Mouse (Mus musculus) olfactory bulb, adult 2 months (tissue): Measurements from ENCODE around the gene Rsc1a1. TPM values are rescaled to one million over a fixed set of nuclear protein-coding genes. Genes with fewer than 3 reads are reported as not detected.

ENCODE experiments used
- H3K27ac ChIP-seq: fragments of 200-500 bp; 2 replicates; pipeline ENCODE4 v1.5.1; 2012; ENCODE audit warnings: low read depth, low read length; ENCODE audit not compliant: insufficient read depth
- H3K4me1 ChIP-seq: fragments of 200-500 bp; 2 replicates; pipeline ENCODE4 v1.6.1; 2012; ENCODE audit warnings: low read length; ENCODE audit not compliant: control insufficient read depth, insufficient read depth
- H3K4me3 ChIP-seq: fragments of 200-500 bp; 2 replicates; pipeline ENCODE4 v1.5.1; 2012; ENCODE audit warnings: mild to moderate bottlenecking, low read depth, low read length, moderate library complexity; ENCODE audit not compliant: insufficient read depth
- CTCF ChIP-seq: fragments of 200-500 bp; IDR thresholded peaks from 2 replicates; pipeline ENCODE4 v1.5.1; 2012; ENCODE audit warnings: low read depth, mild to moderate bottlenecking, low read length, moderate library complexity; ENCODE audit not compliant: insufficient read depth
- POLR2A ChIP-seq: fragments of 200-500 bp; IDR thresholded peaks from 2 replicates; pipeline ENCODE4 v1.6.1; 2012; ENCODE audit warnings: mild to moderate bottlenecking, low read depth, low read length, moderate library complexity; ENCODE audit not compliant: insufficient read depth
- WGBS: fragments of 180-500 bp; shearing (Covaris S2); methylation state at CpG from one replicate; pipeline ENCODE4 v1.1.7; 2018; 5-methylcytosine and 5-hydroxymethylcytosine counted together
- polyA plus RNA-seq: library from polyadenylated mRNA; stranded (reverse); fragments of >200 nt; gene quantifications from 2 replicates; pipeline ENCODE4 v1.2.4, GENCODE M21; 2012; ENCODE audit warnings: low replicate concordance; ENCODE audit not compliant: missing spikeins, insufficient read depth, insufficient read length

The Rsc1a1 gene
- polyA plus RNA-seq, 1 experiment: not detected

- 68% methylated on average over 11 of the region's 11 CpGs for WGBS
- Histone ChIP-seq H3K4me3 (no peak overlapping the region), H3K27ac (no peak overlapping the region), H3K4me1 (peaks cover 24% of the 10 kb centered on the region)
- TF ChIP-seq CTCF (no peak), POLR2A (no peak)
These were observed 45.9 kb downstream of the Rsc1a1 start for GRCm38 (mm10) chr4:141639474-141639873.

- WGBS: 96% methylated on average over 5 of the region's 5 CpGs
- no peak overlapping the region for H3K4me3 ChIP-seq
These were observed 48.7 kb downstream of the Rsc1a1 start for GRCm38 (mm10) chr4:141636693-141637092.

GRCm38 (mm10) chr4:141635991-141636390, 49.4 kb downstream of the Rsc1a1 start:
- 92% methylated on average over 9 of the region's 9 CpGs for WGBS
- Histone ChIP-seq H3K4me3 (no peak overlapping the region), H3K4me1 (no peaks in the 10 kb centered on the region), H3K27ac (no peak overlapping the region)
- no peak for TF ChIP-seq POLR2A
- no peak for TF ChIP-seq CTCF

More at GRCm38 (mm10) chr4:141636693-141637092, 48.7 kb downstream of the Rsc1a1 start:
- no peak for TF ChIP-seq POLR2A
- TF ChIP-seq CTCF: no peak
- peaks cover 4% of the 10 kb centered on the region; the same call in 1 of the 2 replicates for H3K4me1 ChIP-seq
- H3K27ac ChIP-seq: no peak overlapping the region

Other genes starting within 250 kb of the Rsc1a1 start
- gene Srarp, start 249.5 kb downstream of the Rsc1a1 start, polyA plus RNA-seq: not detected in 2 replicates
- gene Zbtb17, start 240.9 kb downstream of the Rsc1a1 start, polyA plus RNA-seq: not detected in 2 replicates
- 41.7 TPM in 1 of 2 replicates, not detected in the other for gene Spen, start 147.0 kb downstream of the Rsc1a1 start, polyA plus RNA-seq
- gene Fblim1, start 79.5 kb downstream of the Rsc1a1 start, polyA plus RNA-seq: not detected in 2 replicates
- gene Tmem82, start 67.0 kb downstream of the Rsc1a1 start, polyA plus RNA-seq: not detected in 2 replicates
- not detected in 2 replicates for gene Slc25a34, start 61.8 kb downstream of the Rsc1a1 start, polyA plus RNA-seq
- gene Plekhm2, start 20.7 kb downstream of the Rsc1a1 start, polyA plus RNA-seq: not detected in 2 replicates
- gene Ddi2, start 37.8 kb upstream of the Rsc1a1 start, polyA plus RNA-seq: 31.7 TPM in 1 of 2 replicates, not detected in the other
- not detected in 2 replicates for gene Agmat, start 61.1 kb upstream of the Rsc1a1 start, polyA plus RNA-seq
- not detected in 2 replicates for gene Dnajc16, start 105.3 kb upstream of the Rsc1a1 start, polyA plus RNA-seq
- not detected in 2 replicates for gene Casp9, start 108.0 kb upstream of the Rsc1a1 start, polyA plus RNA-seq
- gene Cela2a, start 140.6 kb upstream of the Rsc1a1 start, polyA plus RNA-seq: not detected in 2 replicates
- gene Ctrc, start 160.8 kb upstream of the Rsc1a1 start, polyA plus RNA-seq: not detected in 2 replicates
- not detected in 2 replicates for gene Efhd2, start 189.3 kb upstream of the Rsc1a1 start, polyA plus RNA-seq